Mouse (Mus musculus) brain, embryonic 14.5 days (tissue): ENCODE data around the gene 4933407L21Rik.

Source experiments
- CTCF ChIP-seq: fragments of 200-500 bp; IDR thresholded peaks from 2 replicates; pipeline ENCODE4 v1.5.1; 2012; ENCODE audit warnings: inconsistent platforms, mild to moderate bottlenecking, moderate library complexity, borderline replicate concordance; ENCODE audit not compliant: insufficient read depth, insufficient read length; ENCODE audit errors: extremely low read depth
- POLR2A ChIP-seq: fragments of 200-500 bp; IDR thresholded peaks from 2 replicates; pipeline ENCODE4 v1.6.1; 2012; ENCODE audit warnings: mild to moderate bottlenecking, inconsistent platforms, borderline replicate concordance; ENCODE audit not compliant: poor library complexity, insufficient read depth, insufficient read length, severe bottlenecking; ENCODE audit errors: extremely low read depth

DNA sequence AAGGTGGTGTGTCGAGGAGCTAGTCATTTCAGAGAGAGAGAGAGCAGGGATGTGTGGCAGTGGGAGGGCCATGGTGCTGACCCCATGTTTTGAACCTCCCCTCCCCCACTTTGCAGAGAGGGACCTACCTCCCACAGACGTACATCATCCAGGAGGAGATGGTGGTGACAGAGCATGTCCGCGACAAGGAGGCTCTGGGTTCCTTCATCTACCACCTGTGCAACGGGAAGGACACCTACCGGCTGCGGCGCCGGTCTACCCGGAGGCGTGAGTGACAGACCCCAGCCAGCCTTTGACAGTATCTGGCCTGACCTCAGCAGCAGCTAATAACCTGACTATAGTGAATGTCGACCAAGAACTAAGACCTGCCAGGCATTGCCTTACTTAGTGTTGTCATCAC lies 21.4 kb upstream of the 4933407L21Rik start:
- TF ChIP-seq POLR2A (no peak), CTCF (no peak)
